Mouse (Mus musculus): ENCODE results near the gene Ifna16. TPM values are rescaled to one million over a fixed set of nuclear protein-coding genes. Genes with fewer than 3 reads are reported as not detected.

Gene Ifna16
- polyA plus RNA-seq, 1 experiment from 2014 or later, result not detected

DNA sequence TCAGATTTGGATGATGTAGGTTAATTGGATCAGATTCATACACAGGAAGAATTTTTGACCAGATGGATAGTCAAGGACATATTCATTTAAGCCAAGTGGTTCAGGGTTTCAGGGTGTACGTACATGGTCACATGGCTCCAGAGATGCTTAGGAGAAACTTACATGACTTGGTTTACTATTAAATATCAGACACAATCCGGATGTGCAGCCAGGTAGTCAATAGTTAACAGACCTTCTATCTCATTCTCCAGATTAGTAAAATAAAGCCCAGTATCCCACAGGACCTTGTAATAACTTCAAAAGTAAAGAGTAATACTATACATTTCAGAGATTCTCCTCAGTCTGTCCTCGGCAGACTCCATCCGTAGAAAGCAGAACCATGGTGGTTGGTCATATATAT lies 42.4 kb downstream of the Ifna16 start, which contains the start of gene C87499:
TSS of gene C87499 (minus strand) at position 101 of the 400 bp plus-strand sequence.
- DNase-seq (ENCODE audit: low spot score), result no peak
- Histone ChIP-seq H3K27me3 (ENCODE audit: low read depth, poor library complexity, severe bottlenecking) (no peaks in the 10 kb centered on the region), H3K27ac (replicated peaks) (no peak within 1 kb of the TSS), H3K4me1 (no peaks in the 10 kb centered on the region), H3K9me3 (replicated peaks) (no peaks in the 10 kb centered on the region), H3K4me3 (no peak within 1 kb of the TSS), H3K36me3 (no peaks in the 10 kb centered on the region)
- 88% methylated on average over 4 of the region's 4 CpGs for WGBS

Other genes starting within 250 kb of the Ifna16 start
- gene Hacd4, start 238.0 kb downstream of the Ifna16 start, polyA plus RNA-seq (2016; fragmentation: Nextera tagmentation; extraction: Ambion mirVana), result 3.7 and 4.3 TPM in 2 replicates
- not detected in 2 replicates for gene Ifnb1, start 154.2 kb downstream of the Ifna16 start, polyA plus RNA-seq (2016; fragmentation: Nextera tagmentation; extraction: Ambion mirVana)
- gene Ifna15, start 118.7 kb downstream of the Ifna16 start, polyA plus RNA-seq (2016; fragmentation: Nextera tagmentation; extraction: Ambion mirVana), result not detected in 2 replicates
- not detected in 2 replicates for gene Ifna14, start 105.1 kb downstream of the Ifna16 start, polyA plus RNA-seq (2016; fragmentation: Nextera tagmentation; extraction: Ambion mirVana)
- gene Ifna9, start 84.5 kb downstream of the Ifna16 start, polyA plus RNA-seq (2016; fragmentation: Nextera tagmentation; extraction: Ambion mirVana), result not detected in 2 replicates
- not detected in 2 replicates for gene Ifna12, start 73.5 kb downstream of the Ifna16 start, polyA plus RNA-seq (2016; fragmentation: Nextera tagmentation; extraction: Ambion mirVana)
- not detected in 2 replicates for gene C87499, start 42.5 kb downstream of the Ifna16 start, polyA plus RNA-seq (2016; fragmentation: Nextera tagmentation; extraction: Ambion mirVana)
- gene Ifna13, start 32.5 kb downstream of the Ifna16 start, polyA plus RNA-seq (2016; fragmentation: Nextera tagmentation; extraction: Ambion mirVana), result not detected in 2 replicates
- gene Ifna2, start 7.0 kb upstream of the Ifna16 start, polyA plus RNA-seq (2016; fragmentation: Nextera tagmentation; extraction: Ambion mirVana), result not detected in 2 replicates
- not detected in 2 replicates for gene Ifnab, start 14.4 kb upstream of the Ifna16 start, polyA plus RNA-seq (2016; fragmentation: Nextera tagmentation; extraction: Ambion mirVana)
- gene Gm26566, start 44.9 kb upstream of the Ifna16 start, polyA plus RNA-seq (2016; fragmentation: Nextera tagmentation; extraction: Ambion mirVana), result 0.80 and 1.1 TPM in 2 replicates
- gene Klhl9, start 45.5 kb upstream of the Ifna16 start, polyA plus RNA-seq (2016; fragmentation: Nextera tagmentation; extraction: Ambion mirVana), result 95.6 and 111 TPM in 2 replicates
- not detected in 2 replicates for gene Gm13271, start 77.9 kb upstream of the Ifna16 start, polyA plus RNA-seq (2016; fragmentation: Nextera tagmentation; extraction: Ambion mirVana)
- 0.19 and 0.32 TPM in 2 replicates for gene Gm13283, start 83.2 kb upstream of the Ifna16 start, polyA plus RNA-seq (2016; fragmentation: Nextera tagmentation; extraction: Ambion mirVana)
- 0.29 TPM in 1 of 2 replicates, not detected in the other for gene Gm13290, start 96.9 kb upstream of the Ifna16 start, polyA plus RNA-seq (2016; fragmentation: Nextera tagmentation; extraction: Ambion mirVana)
- not detected in 2 replicates for gene Gm13289, start 100.0 kb upstream of the Ifna16 start, polyA plus RNA-seq (2016; fragmentation: Nextera tagmentation; extraction: Ambion mirVana)
- gene Gm13272, start 102.9 kb upstream of the Ifna16 start, polyA plus RNA-seq (2016; fragmentation: Nextera tagmentation; extraction: Ambion mirVana), result not detected in 2 replicates
- 0.51 TPM in 1 of 2 replicates, not detected in the other for gene Ifnz, start 105.2 kb upstream of the Ifna16 start, polyA plus RNA-seq (2016; fragmentation: Nextera tagmentation; extraction: Ambion mirVana)
- gene Gm13276, start 108.8 kb upstream of the Ifna16 start, polyA plus RNA-seq (2016; fragmentation: Nextera tagmentation; extraction: Ambion mirVana), result not detected in 2 replicates
- not detected in 2 replicates for gene Gm13277, start 111.7 kb upstream of the Ifna16 start, polyA plus RNA-seq (2016; fragmentation: Nextera tagmentation; extraction: Ambion mirVana)
- not detected in 2 replicates for gene Gm13278, start 114.6 kb upstream of the Ifna16 start, polyA plus RNA-seq (2016; fragmentation: Nextera tagmentation; extraction: Ambion mirVana)
- gene Gm13275, start 117.6 kb upstream of the Ifna16 start, polyA plus RNA-seq (2016; fragmentation: Nextera tagmentation; extraction: Ambion mirVana), result 0.34 TPM in 1 of 2 replicates, not detected in the other
- not detected in 2 replicates for gene Gm13279, start 120.5 kb upstream of the Ifna16 start, polyA plus RNA-seq (2016; fragmentation: Nextera tagmentation; extraction: Ambion mirVana)
- 0.62 TPM in 1 of 2 replicates, not detected in the other for gene Gm13285, start 122.7 kb upstream of the Ifna16 start, polyA plus RNA-seq (2016; fragmentation: Nextera tagmentation; extraction: Ambion mirVana)
- not detected in 2 replicates for gene Gm13287, start 126.3 kb upstream of the Ifna16 start, polyA plus RNA-seq (2016; fragmentation: Nextera tagmentation; extraction: Ambion mirVana)
- gene Gm13288, start 128.6 kb upstream of the Ifna16 start, polyA plus RNA-seq (2016; fragmentation: Nextera tagmentation; extraction: Ambion mirVana), result 0.09 TPM in 1 of 2 replicates, not detected in the other
- not detected in 2 replicates for gene Ifna7, start 139.3 kb upstream of the Ifna16 start, polyA plus RNA-seq (2016; fragmentation: Nextera tagmentation; extraction: Ambion mirVana)
- gene Ifna11, start 143.0 kb upstream of the Ifna16 start, polyA plus RNA-seq (2016; fragmentation: Nextera tagmentation; extraction: Ambion mirVana), result not detected in 2 replicates
- gene Ifna6, start 150.5 kb upstream of the Ifna16 start, polyA plus RNA-seq (2016; fragmentation: Nextera tagmentation; extraction: Ambion mirVana), result not detected in 2 replicates
- not detected in 2 replicates for gene Ifna5, start 158.6 kb upstream of the Ifna16 start, polyA plus RNA-seq (2016; fragmentation: Nextera tagmentation; extraction: Ambion mirVana)
- gene Ifna4, start 164.9 kb upstream of the Ifna16 start, polyA plus RNA-seq (2016; fragmentation: Nextera tagmentation; extraction: Ambion mirVana), result not detected in 2 replicates
- gene Ifna1, start 173.2 kb upstream of the Ifna16 start, polyA plus RNA-seq (2016; fragmentation: Nextera tagmentation; extraction: Ambion mirVana), result not detected in 2 replicates
- not detected in 2 replicates for gene Ifne, start 203.3 kb upstream of the Ifna16 start, polyA plus RNA-seq (2016; fragmentation: Nextera tagmentation; extraction: Ambion mirVana)